Mouse (Mus musculus) right cerebral cortex, adult 2 months (tissue): ENCODE data around the gene Mrpl14.

Experiments used
- DNase-seq, 2 experiments: peaks; one replicate each; pipeline ENCODE4 v3.0.0; 2021 to 2022; ENCODE audit warnings: low spot score in 2 of 2

Mrpl14 gene

GRCm38 (mm10) chr17:45686716-45687115 lies 594 bp downstream of the Mrpl14 start, which contains the start of gene Tmem63b:
Gene Tmem63b (minus strand): TSS chr17:45686905.
- DNase-seq: no peak

- no peak for DNase-seq
Observed at GRCm38 (mm10) chr17:45689120-45689519, 3.0 kb downstream of the Mrpl14 start.

- DNase-seq: no peak
Observed at GRCm38 (mm10) chr17:45690044-45690443, 3.9 kb downstream of the Mrpl14 start.

GRCm38 (mm10) chr17:45692159-45692558 lies 6.0 kb downstream of the Mrpl14 start:
- no peak for DNase-seq

GRCm38 (mm10) chr17:45693812-45694565 lies 7.9 kb downstream of the Mrpl14 start:
- no peak for DNase-seq

GRCm38 (mm10) chr17:45695227-45696120 lies 9.4 kb downstream of the Mrpl14 start:
- DNase-seq: peak in 1 of 2 experiments; percentile 18

- DNase-seq: no peak
Observed at GRCm38 (mm10) chr17:45696981-45697380, 10.9 kb downstream of the Mrpl14 start.

- DNase-seq: no peak
Observed at GRCm38 (mm10) chr17:45698368-45698767, 12.2 kb downstream of the Mrpl14 start.

- DNase-seq: no peak
Observed at GRCm38 (mm10) chr17:45699039-45699740, 13.1 kb downstream of the Mrpl14 start.

GRCm38 (mm10) chr17:45700496-45701235 lies 14.5 kb downstream of the Mrpl14 start:
- no peak for DNase-seq

GRCm38 (mm10) chr17:45701236-45701591 lies 15.1 kb downstream of the Mrpl14 start:
- DNase-seq: no peak

- DNase-seq: no peak
Observed at GRCm38 (mm10) chr17:45702254-45702653, 16.1 kb downstream of the Mrpl14 start.

GRCm38 (mm10) chr17:45703187-45703586 lies 17.1 kb downstream of the Mrpl14 start:
- no peak for DNase-seq

GRCm38 (mm10) chr17:45706796-45707195 lies 20.7 kb downstream of the Mrpl14 start:
- no peak for DNase-seq

GRCm38 (mm10) chr17:45707376-45707775 lies 21.3 kb downstream of the Mrpl14 start:
- DNase-seq: no peak

GRCm38 (mm10) chr17:45708179-45708578 lies 22.1 kb downstream of the Mrpl14 start:
- no peak for DNase-seq

GRCm38 (mm10) chr17:45709829-45710228 lies 23.7 kb downstream of the Mrpl14 start:
- DNase-seq: no peak

GRCm38 (mm10) chr17:45710407-45710806 lies 24.3 kb downstream of the Mrpl14 start:
- no peak for DNase-seq

GRCm38 (mm10) chr17:45711525-45711924 lies 25.4 kb downstream of the Mrpl14 start:
- DNase-seq: no peak

- peak; percentile 83 to 86 for DNase-seq
Observed at GRCm38 (mm10) chr17:45718323-45718722, 32.2 kb downstream of the Mrpl14 start.
